Mouse (Mus musculus) thymus, postnatal 4 days (tissue): ENCODE measurements around the gene Kcnc3.

ENCODE experiments used
- DNase-seq: peaks from one replicate; pipeline ENCODE4 v3.0.0; 2021

The Kcnc3 gene

GRCm38 (mm10) chr7:44590402-44591347 is at the start of gene Kcnc3:
TSS of gene Kcnc3 (plus strand) at chr7:44590664.
- peak; percentile 80 for DNase-seq

DNA sequence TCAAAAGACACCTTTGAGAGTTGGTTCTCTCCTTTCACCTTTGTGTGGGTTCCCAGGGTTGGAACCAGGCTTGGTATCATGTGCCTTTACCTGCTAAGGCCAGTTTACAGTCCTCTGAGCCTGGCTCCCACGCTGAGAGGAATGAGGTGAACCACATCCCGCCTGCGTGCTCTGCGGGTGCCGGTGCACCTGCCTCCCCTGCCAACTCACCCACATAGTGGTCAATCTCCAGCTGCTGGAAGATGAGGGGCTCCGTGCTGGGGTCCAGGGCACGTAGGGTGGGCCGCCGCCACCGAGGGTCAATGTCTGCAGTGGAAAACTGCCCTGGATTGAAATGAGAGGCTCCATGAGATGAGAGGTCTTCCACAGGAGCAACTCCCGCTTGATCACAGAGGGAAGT is 47.9 kb upstream of the Kcnc3 start:
- no peak for DNase-seq

DNA sequence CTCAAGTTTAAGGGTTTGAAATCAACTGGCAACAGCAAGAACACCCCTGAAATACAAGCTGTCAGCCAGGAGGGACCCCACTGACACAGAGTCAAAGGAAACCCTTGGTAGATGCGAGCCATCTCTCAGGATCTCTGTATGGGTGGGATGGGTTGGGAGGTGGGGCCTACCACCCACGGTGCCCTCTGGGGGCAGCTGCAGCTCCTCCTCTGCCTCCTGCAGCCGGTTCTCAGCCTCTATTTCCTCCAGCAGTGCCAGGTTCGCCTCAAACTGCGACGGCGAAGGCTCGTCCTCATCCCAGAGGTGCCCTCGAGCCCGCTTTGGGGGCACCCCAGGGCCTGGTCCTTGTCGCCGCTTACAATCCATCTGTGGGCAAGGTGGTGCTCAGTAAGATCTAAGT is 47.4 kb upstream of the Kcnc3 start:
- no peak for DNase-seq

GRCm38 (mm10) chr7:44546274-44546673 is 44.2 kb upstream of the Kcnc3 start:
- DNase-seq = no peak

DNA sequence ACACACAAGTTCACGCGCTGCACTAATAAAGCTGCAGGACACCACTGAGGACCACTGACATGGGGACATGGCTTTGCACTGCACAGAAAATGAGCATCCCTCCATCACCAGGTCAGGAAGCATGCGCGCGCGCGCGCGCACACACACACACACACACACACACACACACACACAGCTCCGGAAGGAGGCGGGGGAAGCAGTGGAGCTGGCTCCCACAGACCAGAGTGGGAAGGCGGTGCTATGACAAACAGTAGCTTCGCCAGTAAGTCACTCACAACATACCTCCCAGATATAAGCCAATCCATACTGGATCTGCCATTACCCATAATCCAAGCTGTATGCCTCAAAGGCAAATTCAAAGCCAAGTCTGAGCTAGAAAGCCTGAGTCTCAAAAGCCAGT is 43.4 kb upstream of the Kcnc3 start:
- no peak for DNase-seq

DNA sequence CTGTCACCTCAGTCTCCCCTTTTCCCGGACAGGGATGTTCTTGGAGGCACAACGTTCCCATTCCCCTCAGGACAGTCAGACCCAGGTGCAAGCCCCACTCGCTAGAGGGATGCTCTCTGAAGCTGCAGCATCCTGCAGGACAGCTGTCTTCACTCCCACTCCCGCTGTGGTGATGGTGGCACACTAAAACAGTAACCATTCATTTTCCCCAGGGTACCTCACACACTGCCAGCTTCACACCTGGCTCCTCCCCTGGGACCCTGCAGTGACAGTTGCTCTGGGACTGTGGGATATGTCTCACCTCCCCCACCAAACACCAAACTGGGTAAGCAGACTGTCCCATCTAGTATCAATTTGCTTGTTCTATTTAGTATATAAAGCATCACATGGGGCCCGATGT is 42.7 kb upstream of the Kcnc3 start:
- DNase-seq = no peak

DNA sequence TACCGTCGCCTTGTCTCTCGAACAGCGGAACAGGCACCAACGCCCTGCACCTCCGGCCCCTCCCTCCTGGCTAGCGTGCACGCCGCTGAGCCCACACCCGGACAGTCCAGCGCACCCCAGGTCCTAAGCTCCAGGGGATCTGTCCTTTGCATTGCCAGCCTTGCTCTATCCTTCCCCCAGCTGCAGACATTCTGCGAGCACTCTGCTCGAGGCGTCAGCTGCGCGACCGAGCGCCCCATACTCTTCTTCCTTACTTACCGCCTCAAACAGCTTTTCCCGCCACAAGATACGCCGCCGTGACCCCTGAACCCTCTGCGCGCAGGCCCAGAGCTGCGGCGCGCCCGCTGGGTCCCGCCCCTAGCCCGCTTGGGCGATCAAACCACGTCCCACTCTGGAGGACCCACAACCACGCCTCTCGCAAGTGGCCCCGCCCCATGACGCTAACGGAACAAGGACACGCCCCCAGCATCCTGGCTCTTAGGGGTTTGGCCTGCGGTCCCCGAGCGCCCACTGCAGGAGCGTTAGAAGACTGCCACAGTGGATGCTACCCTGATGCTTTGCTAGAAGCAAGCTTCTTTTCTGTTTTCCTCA is 41.9 kb upstream of the Kcnc3 start, which contains the start of gene Pold1:
Gene Pold1 (minus strand): TSS at position 353 of the 591 bp plus-strand sequence.
- peak; percentile 100 for DNase-seq

DNA sequence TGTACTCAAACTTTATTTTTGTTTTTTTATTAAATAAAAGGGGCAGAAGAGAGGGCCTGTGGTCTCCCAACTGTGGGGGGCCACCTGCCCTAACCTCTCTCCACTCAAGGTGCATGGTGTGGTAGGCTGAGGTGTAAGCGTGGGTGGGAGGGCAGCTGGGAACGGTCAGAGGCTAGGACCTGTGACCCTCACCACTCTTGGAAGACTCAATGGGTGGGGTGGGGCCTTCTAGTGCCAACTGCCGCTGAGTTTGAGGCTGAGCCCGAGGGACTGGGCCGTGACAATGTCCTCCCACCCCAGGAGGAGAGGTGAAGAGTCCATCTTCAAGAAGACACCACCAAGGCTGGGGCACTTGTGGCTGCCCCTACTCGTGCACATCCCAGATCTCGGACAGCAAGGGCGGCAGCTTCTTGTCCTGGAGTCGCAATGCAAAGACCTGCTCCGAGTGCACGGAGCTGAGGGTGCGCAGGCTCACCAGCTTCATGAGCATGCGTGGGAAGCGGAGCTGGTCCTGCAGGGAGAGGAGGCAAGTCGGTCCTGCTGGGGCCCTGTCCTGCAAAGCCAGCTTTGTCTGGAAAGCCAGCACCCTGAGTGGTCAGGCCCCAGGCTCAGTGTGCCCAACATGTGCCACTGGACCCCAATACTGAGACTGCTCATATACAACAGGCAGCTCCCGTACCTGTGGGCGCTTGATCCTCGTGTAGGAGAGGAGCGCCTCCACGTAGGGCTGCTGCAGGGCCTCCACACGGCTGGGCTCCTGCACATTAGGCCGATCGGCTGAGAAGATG is 40.6 kb upstream of the Kcnc3 start:
- DNase-seq = peak; percentile 24

DNA sequence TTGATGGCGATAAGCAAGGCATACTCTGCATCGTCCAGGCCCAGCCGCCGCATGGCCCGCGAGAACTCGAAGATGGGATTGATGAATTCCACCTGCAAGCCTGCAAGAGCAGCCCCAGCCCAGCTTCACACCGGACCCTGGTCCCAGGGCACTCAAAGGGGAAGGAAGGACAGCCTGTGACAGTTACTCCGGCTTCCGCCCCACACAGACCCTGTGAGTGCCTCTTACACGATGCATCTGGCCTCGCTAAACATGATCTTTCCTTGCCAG is 40.1 kb upstream of the Kcnc3 start:
- DNase-seq = no peak

GRCm38 (mm10) chr7:44551301-44551700 is 39.2 kb upstream of the Kcnc3 start:
- peak; percentile 20 for DNase-seq

DNA sequence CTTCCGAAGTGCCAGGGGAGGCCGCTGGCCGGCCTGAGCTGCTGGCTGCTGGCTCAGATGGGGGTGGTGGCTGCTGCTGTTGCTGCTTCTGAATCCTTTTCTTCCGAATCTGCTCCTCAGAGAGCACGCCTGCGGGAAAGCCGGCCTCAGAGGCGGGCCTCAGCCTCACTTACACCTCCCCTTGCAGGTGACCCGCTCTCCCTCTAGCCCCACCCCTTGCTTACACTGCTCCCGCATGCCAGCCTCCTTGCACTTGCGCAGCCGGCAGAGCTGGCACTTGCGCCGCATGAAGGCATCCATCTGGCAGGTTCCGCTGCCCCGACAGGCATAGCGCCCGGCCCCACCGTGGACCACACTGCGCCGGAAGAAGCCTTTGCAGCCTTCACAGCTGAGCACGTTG is 38.7 kb upstream of the Kcnc3 start:
- peak; percentile 30 for DNase-seq

DNA sequence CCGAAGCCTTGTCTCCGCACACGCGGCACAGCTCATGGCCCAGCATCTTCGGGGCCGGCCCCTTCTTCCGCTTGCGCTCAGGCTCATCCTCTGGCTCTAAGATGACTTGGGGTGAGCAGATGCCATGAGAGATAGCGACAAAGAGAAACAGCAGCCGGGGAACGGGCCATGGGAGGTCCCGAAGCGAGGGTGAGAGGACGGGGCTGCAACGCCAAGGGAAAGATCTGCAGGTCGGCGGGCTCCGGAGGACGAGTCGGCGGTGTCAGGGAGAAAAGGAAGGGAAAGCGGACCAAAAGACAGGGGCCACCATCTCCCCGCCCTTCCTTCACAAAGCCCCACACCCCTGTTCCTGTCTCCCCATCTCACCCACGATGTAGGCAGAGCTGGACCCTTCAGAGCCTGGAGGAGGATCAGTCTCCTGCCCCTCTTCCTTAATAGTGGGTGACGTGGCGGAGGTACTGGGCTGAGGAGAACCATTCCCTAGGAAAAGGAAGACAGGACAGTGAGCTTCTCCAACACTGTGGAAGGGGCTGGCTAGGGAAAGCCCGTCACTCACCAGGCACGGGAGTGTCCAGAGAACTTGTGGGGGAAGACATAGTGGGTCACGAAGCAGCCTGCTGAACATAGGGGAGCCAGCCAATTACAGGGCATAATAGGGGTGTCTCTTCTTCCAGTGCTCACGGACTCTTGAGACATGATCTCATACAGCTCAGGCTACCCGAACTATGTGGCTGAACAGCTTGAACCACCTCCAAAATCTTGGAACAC is 38.1 kb upstream of the Kcnc3 start:
- DNase-seq = peak; percentile 22

DNA sequence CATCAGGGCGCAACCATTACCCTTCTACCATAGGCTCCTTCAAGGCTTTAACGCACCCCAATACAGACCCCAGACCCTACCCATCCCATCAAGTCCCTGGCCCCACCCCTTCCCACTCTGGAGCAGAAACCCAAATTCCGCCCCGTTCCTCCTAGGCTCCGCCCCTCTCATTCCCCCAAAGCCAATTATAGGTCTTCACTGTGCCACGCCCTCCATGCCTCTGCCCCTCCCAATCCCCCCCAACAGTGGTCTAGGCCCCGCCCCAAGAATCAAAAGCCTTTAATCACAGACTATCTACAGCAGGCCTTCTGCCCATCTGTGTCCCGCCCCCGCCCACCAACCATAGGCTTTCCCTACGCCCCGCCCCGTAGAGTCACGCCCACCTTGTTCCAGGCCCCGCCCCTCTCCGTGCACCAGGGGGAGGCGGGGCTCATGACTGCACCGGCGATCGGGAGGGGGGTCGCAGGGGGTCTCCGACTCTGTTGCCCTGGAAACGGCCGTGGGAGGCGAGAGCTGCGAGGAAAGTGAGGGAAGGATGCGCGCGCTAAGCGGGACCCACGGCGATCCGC is 37.2 kb upstream of the Kcnc3 start:
- DNase-seq = peak; percentile 95

DNA sequence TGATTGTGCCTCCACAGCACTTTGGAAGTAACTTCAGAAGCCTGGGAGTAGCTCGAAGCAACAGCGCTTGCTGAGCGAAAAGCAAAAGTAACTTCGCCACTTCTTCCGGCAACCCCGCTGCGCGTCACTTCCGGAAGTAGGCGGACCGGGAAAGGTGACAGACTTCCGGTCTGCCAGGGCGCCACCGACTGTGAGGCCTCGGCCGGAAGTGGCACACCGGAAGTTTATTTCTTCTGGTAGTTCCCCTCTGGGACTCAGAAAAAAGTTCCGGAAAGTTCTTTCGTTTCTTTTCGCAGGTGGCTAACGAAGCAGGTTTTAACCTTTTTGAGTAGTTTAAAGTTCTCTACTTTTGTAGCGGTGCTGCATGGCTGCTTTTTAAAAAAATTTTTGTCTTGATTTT is 36.6 kb upstream of the Kcnc3 start, which contains the start of gene Nr1h2:
Gene Nr1h2 (minus strand): TSS at position 126 of the 400 bp plus-strand sequence.
- DNase-seq = peak; percentile 97

DNA sequence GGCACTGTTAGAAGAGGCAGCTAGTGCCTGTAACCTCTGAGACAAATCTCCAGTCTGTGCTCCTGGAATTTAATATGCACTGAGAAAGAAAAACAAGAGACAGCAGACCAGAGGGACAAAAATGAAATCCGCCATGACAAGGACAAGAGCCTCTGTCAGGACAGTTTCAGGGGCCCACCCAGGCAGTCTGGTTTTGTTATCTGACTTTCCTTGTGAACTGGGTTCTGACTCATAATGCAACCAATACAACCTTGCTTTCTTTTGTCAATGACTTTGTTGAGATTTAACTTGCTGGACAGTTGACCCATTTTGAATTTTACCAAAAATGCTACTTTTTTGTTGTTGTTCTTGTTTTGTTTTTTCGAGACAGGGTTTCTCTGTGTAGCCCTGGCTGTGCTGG is 32.8 kb upstream of the Kcnc3 start:
- DNase-seq = no peak

DNA sequence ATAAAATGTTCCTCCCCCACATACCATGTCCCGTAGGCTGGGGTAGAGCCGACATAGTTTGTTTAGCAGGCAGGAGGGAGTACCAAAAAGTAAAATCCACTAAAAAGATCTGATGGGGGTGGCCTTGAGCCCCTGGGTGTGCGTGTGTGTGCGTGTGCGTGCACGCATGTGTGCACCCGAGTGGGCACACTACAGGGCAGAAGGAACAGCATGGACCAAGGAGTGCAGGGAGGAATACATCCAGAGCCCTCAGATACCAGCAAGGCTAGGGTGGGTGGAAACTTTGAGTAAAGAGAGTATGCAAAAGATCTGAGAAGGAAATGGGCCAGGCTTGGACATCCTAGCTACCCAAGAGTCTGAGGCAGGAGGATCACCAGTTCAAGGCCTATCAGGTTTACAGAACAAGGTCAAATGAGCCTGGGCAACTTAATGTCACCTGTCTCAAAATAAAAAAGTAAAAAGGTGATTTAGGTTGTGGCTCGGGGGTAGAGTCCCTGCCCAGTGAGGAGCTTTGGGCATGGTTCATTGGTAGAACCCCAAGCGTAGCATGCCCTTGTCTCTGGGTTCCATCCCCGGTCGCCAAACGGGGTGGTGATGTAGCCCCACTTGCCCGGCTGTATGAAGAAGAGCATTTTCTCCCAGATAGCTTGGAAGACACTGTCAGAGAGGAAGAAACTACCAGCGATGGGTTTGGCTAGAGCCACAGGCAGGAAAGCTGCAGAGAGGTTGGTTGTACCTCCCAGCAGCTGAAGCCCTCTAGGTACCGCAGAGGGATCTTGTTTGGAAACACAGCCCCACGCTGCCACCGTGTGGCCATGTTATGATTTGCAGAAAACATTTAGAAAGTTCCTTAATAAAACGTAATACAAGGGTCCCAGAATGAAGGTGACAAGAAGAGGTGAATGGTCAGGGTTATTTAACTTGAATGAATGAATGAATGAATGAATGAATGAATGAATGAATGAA is 29.7 kb upstream of the Kcnc3 start:
- peak; percentile 91 for DNase-seq

- DNase-seq = no peak
These were observed 27.2 kb upstream of the Kcnc3 start for GRCm38 (mm10) chr7:44563284-44563683.

DNA sequence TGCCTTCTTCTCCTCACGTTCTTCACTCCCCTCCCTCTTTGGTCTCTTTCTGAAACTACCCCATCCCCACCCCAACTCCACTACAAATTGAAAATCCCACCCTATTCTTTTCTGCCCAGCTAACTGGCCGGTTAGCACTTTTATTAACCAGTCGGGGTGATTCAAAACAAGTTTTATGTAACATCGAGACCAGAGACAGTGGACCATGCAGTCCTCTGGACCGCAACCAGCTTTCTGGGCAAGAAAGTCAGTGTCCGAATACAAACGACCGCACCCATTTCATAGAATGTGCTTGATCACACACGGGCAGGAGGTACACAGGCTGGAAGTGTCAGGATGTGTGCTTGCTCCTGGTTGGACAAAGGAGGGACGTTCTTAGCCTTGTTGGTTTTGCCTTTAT is 26.0 kb upstream of the Kcnc3 start:
- no peak for DNase-seq

DNA sequence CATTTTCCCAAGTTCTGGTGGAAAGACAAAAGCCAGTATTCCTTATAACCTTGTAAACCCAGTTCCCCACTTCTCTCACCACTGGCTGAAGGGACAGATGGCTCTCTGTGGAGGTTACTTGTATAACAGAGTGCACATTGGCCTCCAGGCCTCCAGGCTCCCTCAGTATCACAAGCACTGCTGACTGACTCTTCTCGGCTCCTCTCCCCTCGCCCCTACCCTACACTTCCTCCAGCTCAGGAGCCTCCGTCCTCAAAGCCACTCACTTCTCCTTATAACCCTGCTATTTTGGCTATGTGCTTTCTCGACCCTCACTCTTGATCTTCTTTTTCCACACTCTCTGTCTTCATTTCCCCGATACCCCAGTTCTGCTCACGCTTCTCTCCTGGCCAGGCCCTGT is 25.1 kb upstream of the Kcnc3 start:
- no peak for DNase-seq

DNA sequence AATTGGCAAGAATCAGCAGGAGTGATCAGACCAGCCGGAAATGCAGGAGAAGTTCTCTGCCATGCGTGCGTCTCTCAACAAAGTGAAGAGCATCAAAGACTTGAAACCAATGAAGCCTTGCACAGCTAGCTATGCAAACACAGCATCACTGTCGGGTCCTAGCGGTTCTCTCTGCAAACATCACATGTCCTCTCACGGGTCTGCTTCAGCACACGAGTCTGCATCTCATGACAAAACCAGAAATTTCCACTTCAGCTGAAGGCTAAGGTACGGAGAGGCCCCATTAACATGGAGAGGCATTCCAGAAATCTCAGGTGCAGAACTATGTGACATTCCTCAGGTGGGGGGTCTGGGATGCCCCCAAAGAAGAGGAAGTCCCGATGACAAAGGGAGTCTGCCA is 21.7 kb upstream of the Kcnc3 start:
- DNase-seq = no peak

DNA sequence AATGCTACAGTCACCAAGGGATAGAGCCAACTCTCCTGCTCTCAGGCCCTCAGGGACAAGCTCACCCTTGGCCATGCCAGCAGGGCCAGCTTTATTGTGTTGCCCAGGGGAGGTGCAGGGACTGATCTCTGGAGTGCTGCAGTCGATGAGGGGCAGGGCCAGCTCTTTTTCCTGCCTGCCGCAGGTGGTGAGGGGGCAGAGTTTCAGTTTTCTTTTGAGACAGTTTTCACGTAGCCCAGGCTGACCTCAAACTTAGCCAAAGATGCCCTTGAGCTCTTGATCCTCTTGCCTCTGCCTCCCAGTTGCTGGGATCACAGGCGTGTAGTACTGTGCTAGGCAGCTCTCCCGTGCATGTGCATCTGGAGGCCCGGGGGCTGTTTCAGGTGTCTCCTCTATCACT is 19.5 kb upstream of the Kcnc3 start:
- DNase-seq = no peak
